26 mouse cellular contexts compared by ENCODE assay signal in genomic region chr7:121215735-121216134, GRCm38 (mm10).
"Had no signal": no experiment of that assay in that cellular context is flagged by ENCODE, and none has a peak within 500 bp of the region (broad histone marks: within the 10 kb centered on the region; RNA-seq: fewer than 3 reads in every experiment).

No protein-coding gene starts in this region.

- H3K4me3 ChIP-seq: gastrocnemius, adult 2 months; heart, adult 2 months; heart, embryonic 13.5 days; heart, embryonic 15.5 days; hindbrain, embryonic 13.5 days; hindbrain, embryonic 15.5 days; kidney, embryonic 15.5 days; limb, embryonic 13.5 days; limb, embryonic 15.5 days; liver, embryonic 12.5 days had no signal

- H3K27me3 ChIP-seq: heart, embryonic 13.5 days; heart, embryonic 15.5 days; hindbrain, embryonic 13.5 days; hindbrain, embryonic 15.5 days; kidney, embryonic 15.5 days; limb, embryonic 13.5 days; limb, embryonic 15.5 days; liver, embryonic 12.5 days had no signal

- H3K27ac ChIP-seq: gastrocnemius, adult 2 months; heart, adult 2 months; heart, embryonic 13.5 days; heart, embryonic 15.5 days; hindbrain, embryonic 13.5 days; hindbrain, embryonic 15.5 days; hindbrain, postnatal 0 days; kidney, embryonic 15.5 days; kidney, postnatal 0 days; limb, embryonic 13.5 days; limb, embryonic 15.5 days; liver, embryonic 12.5 days; liver, embryonic 14.5 days had no signal

- H3K4me1 ChIP-seq: heart, embryonic 13.5 days; heart, embryonic 15.5 days; kidney, embryonic 15.5 days; limb, embryonic 13.5 days; limb, embryonic 15.5 days; liver, embryonic 12.5 days had no signal

- H3K9me3 ChIP-seq: heart, embryonic 13.5 days; heart, embryonic 15.5 days; hindbrain, embryonic 13.5 days; hindbrain, embryonic 15.5 days; kidney, embryonic 15.5 days; limb, embryonic 13.5 days; limb, embryonic 15.5 days; liver, embryonic 12.5 days had no signal

- H3K4me2 ChIP-seq: heart, embryonic 11.5 days; heart, embryonic 13.5 days; heart, embryonic 15.5 days; hindbrain, embryonic 13.5 days; hindbrain, embryonic 15.5 days; kidney, embryonic 15.5 days; limb, embryonic 13.5 days; limb, embryonic 15.5 days; liver, embryonic 12.5 days had no signal

- ATAC-seq: hindbrain, postnatal 0 days; intestine, embryonic 16.5 days; liver, embryonic 12.5 days had no signal

- DNase-seq: gastrocnemius, adult 2 months; gastrocnemius, postnatal 10 days; gastrocnemius, postnatal 36 days; heart, adult 2 months; heart, postnatal 14 days; heart, postnatal 36 days; kidney, adult 11 months; kidney, adult 2 months; kidney, adult 9 months; kidney, postnatal 14 days; kidney, postnatal 36 days; layer of hippocampus, adult 9-11 months; layer of hippocampus, postnatal 36 days had no signal

- H3K9ac ChIP-seq: heart, embryonic 13.5 days; heart, embryonic 15.5 days; hindbrain, embryonic 13.5 days; hindbrain, embryonic 15.5 days; kidney, embryonic 15.5 days; limb, embryonic 13.5 days; limb, embryonic 15.5 days; liver, embryonic 12.5 days; liver, embryonic 14.5 days had no signal

- H3K36me3 ChIP-seq: heart, embryonic 13.5 days; heart, embryonic 15.5 days; hindbrain, embryonic 13.5 days; hindbrain, embryonic 15.5 days; kidney, embryonic 15.5 days; limb, embryonic 13.5 days; limb, embryonic 15.5 days; liver, embryonic 12.5 days had no signal
